Mouse (Mus musculus): ENCODE results near the gene Eya3.
"Not testable (repeated sequence)": the region's sequence is repeated elsewhere in the genome, so short reads cannot be mapped to it uniquely, and the experiment has no call there.

The Eya3 gene

GRCm38 (mm10) chr4:132638461-132639190 lies at the start of gene Eya3:
TSS of gene Eya3 (plus strand) at chr4:132638987.
- DNase-seq (ENCODE audit: low spot score), result peak; percentile 94

GRCm38 (mm10) chr4:132590642-132591041 lies 48.1 kb upstream of the Eya3 start:
- no peak for DNase-seq (ENCODE audit: low spot score)

- no peak for DNase-seq (ENCODE audit: low spot score)
These were observed 45.8 kb upstream of the Eya3 start for GRCm38 (mm10) chr4:132592958-132593357.

GRCm38 (mm10) chr4:132594191-132594590 lies 44.6 kb upstream of the Eya3 start:
- DNase-seq (ENCODE audit: low spot score), result peak; percentile 86

GRCm38 (mm10) chr4:132598861-132599260 lies 39.9 kb upstream of the Eya3 start:
- no peak for DNase-seq (ENCODE audit: low spot score)

GRCm38 (mm10) chr4:132599764-132600163 lies 39.0 kb upstream of the Eya3 start:
- no peak for DNase-seq (ENCODE audit: low spot score)

GRCm38 (mm10) chr4:132600465-132600864 lies 38.3 kb upstream of the Eya3 start:
- DNase-seq (ENCODE audit: low spot score), result no peak

- not testable (repeated sequence) for DNase-seq (ENCODE audit: low spot score)
These were observed 37.5 kb upstream of the Eya3 start for GRCm38 (mm10) chr4:132601242-132601641.

GRCm38 (mm10) chr4:132603468-132603867 lies 35.3 kb upstream of the Eya3 start:
- DNase-seq (ENCODE audit: low spot score), result no peak

- DNase-seq (ENCODE audit: low spot score), result no peak
These were observed 33.0 kb upstream of the Eya3 start for GRCm38 (mm10) chr4:132605816-132606215.

GRCm38 (mm10) chr4:132608147-132608546 lies 30.6 kb upstream of the Eya3 start:
- DNase-seq (ENCODE audit: low spot score), result no peak

GRCm38 (mm10) chr4:132610301-132610984 lies 28.3 kb upstream of the Eya3 start:
- DNase-seq (ENCODE audit: low spot score), result no peak

- no peak for DNase-seq (ENCODE audit: low spot score)
These were observed 27.5 kb upstream of the Eya3 start for GRCm38 (mm10) chr4:132611320-132611719.

GRCm38 (mm10) chr4:132617873-132618272 lies 20.9 kb upstream of the Eya3 start:
- DNase-seq (ENCODE audit: low spot score), result no peak

- no peak for DNase-seq (ENCODE audit: low spot score)
These were observed 19.9 kb upstream of the Eya3 start for GRCm38 (mm10) chr4:132618850-132619375.

- DNase-seq (ENCODE audit: low spot score), result no peak
These were observed 18.7 kb upstream of the Eya3 start for GRCm38 (mm10) chr4:132620134-132620533.

- no peak for DNase-seq (ENCODE audit: low spot score)
These were observed 17.3 kb upstream of the Eya3 start for GRCm38 (mm10) chr4:132621287-132622068.

- DNase-seq (ENCODE audit: low spot score), result peak; percentile 64
These were observed 14.6 kb upstream of the Eya3 start for GRCm38 (mm10) chr4:132624034-132624657.

GRCm38 (mm10) chr4:132628830-132629229 lies 10.0 kb upstream of the Eya3 start:
- DNase-seq (ENCODE audit: low spot score), result no peak

- no peak for DNase-seq (ENCODE audit: low spot score)
These were observed 2.8 kb upstream of the Eya3 start for GRCm38 (mm10) chr4:132635971-132636370.

- no peak for DNase-seq (ENCODE audit: low spot score)
These were observed 2.2 kb upstream of the Eya3 start for GRCm38 (mm10) chr4:132636554-132636953.

GRCm38 (mm10) chr4:132639191-132639713 lies 465 bp downstream of the Eya3 start:
- DNase-seq (ENCODE audit: low spot score), result peak; percentile 55

All from yolk sac, embryonic 10.5 days (tissue).